Mouse (Mus musculus) c-Kit-negative CD71-positive TER-119-positive erythroid progenitor cells, embryonic 14.5 days (primary cell): ENCODE measurements around the gene Rnf19b.

Experiments
- DNase-seq: peaks from one replicate; pipeline ENCODE4 v3.0.0-alpha.2; 2013; ENCODE audit warnings: low read depth, low spot score

Rnf19b gene

GRCm38 (mm10) chr4:129034706-129035660 is 23.1 kb upstream of the Rnf19b start:
- DNase-seq, result no peak

- DNase-seq, result no peak
Observed at GRCm38 (mm10) chr4:129035851-129036445, 22.1 kb upstream of the Rnf19b start.

GRCm38 (mm10) chr4:129047721-129048421 is 10.2 kb upstream of the Rnf19b start:
- DNase-seq, result peak; percentile 49

- DNase-seq, result no peak
Observed at GRCm38 (mm10) chr4:129048501-129049305, 9.4 kb upstream of the Rnf19b start.

DNA sequence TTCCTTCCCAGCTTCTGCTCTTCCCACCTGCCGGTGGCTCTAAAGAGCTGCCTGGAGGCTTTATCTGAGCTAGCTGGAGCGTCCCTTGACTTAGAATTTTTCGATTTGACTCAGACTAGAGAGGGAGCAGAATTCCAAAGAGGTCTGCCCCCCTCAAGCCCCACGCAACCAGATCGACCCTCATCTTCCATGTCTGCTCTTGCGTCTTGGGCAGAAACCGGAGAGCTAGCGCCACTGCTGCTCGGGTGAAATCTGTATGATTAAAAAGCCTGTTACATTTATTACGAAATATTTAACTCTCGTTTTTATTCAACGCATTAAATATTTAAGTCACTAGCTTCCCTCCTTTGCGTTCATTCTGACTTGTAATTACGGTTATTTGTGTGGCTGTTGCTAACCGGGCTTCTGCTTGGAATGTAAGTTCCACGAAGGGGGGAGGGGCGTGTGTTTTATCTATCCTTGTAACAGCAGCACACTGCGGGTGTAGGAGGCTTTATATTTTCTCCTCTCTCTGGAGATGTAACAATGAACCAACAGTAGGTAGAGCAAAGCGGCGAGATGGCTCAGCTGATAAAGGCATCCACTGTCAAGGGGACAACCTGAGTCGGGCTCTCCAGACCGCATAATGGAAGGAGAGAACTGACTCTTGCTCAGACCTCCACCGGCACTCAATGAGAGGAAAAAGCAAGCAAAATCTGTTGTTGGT is 8.6 kb upstream of the Rnf19b start:
- DNase-seq, result peak; percentile 42

DNA sequence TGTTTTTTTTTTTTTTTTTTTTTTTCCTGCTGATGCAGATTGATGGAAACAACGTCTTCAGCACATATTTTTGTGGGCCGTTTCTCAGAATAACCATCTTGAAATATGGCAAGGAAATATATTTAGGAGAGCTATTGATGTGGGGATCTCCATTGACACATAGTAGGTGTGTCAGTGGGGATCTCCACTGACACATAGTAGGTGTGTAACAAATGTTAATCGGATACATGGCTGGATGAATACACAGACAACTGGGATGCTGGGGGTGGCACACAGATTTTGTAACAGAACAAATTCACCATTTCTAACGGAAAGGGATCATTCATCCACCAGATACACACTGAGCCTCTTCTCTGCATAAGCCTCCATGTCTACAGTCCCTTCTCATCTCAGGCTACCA is 7.7 kb upstream of the Rnf19b start:
- DNase-seq, result no peak

DNA sequence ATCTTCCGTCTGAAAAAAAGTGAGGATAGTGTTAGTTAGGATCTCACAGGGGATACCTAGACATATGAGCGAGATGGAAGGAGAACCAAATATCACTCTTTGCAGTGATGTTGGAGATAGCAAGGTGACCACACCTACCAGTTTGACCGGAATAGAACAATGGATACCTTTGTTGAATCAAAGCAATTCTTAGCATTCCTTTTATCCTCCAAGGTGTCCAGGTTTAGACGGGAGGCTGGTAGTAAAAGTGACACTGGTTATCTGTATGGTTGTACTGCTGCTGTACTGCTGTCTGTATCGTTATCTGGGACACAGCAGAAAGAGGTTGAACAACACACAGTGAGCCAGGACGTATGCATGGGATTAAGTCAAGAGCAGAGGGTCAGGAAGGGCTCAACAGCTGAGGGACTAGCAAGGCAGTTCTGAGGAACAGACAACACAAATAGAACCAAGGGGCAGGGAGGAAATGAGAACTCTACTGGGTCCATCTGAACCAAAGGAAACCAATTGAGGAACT is 7.1 kb upstream of the Rnf19b start:
- no peak for DNase-seq

DNA sequence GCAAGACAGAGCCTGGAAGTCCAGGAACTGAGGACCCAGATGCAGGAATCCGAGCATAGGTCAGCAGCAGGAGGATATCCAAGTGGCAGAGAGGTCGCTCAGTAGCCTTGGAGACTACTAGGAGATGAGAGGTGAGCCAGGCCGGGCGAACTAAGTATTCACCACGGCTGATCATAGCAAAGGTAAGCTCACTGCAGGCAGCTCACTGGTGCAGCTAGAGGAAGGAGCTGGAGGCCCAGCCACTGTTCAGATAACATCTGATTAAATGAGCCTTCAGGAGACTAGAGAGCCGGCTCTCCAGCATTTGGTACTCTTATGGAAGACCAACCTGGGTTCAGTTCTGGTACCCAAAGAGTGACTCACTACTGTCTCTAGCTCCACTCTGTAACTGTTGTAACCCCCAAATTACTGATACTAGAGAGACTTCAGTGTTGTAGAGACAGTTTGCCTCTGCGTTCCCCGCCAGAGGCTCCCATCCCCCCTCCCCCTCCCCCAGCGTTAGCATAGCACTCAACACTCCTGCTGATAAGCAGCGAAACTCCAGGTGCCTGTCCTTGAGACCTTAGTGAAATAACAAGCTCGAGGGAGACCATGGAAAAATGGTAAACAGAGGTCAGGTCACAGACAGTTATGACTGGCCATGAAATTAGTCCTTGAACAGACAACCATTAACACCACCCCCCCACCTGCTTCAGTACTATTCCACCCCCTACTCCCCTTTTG is 6.4 kb upstream of the Rnf19b start:
- DNase-seq, result no peak

DNA sequence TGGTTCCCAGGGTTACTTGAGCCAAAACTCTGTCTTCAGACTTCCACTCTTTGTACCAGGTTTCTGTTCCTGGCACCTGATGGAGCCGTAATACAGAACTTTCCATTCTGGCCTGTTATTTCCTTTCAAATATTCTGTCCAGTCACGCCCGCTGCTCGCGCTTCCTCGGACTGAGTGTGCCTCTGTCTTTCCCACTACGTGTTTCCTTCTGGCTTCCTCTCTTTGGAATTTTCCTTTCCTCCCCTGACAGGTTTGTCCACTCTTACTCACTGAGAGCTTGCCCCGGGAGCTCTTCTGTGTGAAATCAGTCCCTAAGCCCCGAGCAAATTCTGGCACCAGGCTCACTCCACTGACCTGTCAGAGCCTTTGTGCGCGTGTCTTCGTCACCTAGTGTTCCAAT is 3.3 kb upstream of the Rnf19b start:
- DNase-seq, result no peak

DNA sequence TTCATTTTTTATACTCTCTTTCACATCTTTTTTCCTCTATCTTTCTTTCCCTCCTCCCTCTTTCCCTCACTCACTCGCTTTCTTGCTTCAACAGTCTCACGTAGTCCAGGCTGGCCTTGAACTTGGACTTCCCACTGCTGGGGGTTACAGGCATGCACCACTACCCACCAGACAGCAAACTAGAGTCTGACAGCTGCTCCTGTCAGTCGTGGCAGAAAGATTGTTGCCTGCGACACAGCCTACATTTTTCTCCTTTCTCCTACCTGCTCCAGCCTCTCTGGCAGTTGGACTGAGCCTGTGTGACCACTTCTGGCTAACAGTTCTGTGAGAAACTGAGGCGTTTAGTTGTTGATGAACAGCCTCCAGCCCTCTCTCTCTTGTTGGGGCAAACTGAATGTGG is 2.5 kb upstream of the Rnf19b start:
- DNase-seq, result no peak

- peak; percentile 93 for DNase-seq
Observed at GRCm38 (mm10) chr4:129057533-129058206, 401 bp upstream of the Rnf19b start.

GRCm38 (mm10) chr4:129059125-129059551 is 1.1 kb downstream of the Rnf19b start:
- no peak for DNase-seq

- no peak for DNase-seq
Observed at GRCm38 (mm10) chr4:129059922-129060321, 1.9 kb downstream of the Rnf19b start.

- DNase-seq, result no peak
Observed at GRCm38 (mm10) chr4:129061486-129061885, 3.4 kb downstream of the Rnf19b start.

- no peak for DNase-seq
Observed at GRCm38 (mm10) chr4:129062281-129063075, 4.4 kb downstream of the Rnf19b start.

DNA sequence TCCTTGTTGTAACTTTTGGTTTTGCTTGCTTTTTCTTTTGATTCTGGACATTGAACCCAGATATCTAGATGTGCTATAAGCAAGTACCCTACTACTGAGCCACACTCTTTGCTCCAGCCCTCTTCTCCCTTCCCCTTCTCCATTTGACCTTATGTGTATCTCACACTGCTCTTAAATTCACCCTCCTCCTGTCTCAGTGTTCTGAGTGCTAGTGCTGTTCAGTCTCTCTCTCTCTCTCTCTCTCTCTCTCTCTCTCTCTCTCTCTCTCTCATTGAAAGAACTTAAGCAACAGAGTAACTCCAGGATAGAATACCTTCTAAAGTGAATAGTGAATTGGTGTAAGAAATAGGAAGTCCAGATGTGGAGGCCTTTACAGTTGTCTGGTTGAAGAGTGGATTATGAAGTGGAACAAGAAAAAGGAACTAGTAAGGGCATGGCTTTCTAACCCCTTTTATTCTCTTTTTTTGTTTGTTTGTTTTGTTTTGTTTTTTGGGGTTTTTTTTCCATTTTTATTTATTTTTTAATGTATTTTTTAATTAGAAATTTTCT is 7.7 kb downstream of the Rnf19b start:
- DNase-seq, result no peak

DNA sequence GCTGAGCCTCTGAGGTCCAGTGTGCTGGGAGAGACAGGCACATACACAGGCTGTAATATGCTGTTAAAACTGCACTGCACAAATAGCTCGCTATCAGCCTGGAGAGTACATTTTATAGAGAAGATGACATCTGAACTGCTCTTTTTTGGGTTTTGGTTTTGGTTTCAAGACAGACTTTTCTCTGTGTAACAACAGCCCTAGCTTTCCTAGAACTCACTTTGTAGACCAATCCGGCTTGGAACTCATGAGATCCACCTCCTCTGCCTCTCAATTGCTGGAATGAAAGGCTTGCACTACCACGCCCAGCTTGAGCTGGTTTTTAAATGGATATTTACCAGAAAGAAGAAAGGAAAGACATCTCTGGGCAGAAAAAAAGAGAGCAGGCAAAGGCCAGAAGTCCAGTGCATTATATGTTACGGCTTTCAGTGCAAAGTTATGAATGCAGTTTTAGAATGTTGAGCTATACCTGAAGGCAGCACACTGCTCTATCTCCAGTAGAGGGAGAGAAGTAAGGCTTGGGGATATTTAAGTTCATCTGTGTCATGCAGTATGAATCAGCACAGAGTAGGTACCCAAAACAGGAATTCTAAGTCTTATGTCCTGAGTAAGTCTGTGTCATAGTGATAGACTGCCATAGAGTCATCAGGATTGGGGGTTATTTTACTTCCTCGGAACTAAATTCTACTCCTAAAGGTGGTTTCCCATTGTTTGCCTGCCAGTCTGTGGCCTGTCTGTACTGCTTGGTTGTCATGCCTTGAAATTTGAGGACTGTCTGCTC is 9.8 kb downstream of the Rnf19b start:
- no peak for DNase-seq
